8 mouse cellular contexts compared by ENCODE assay signal in the genomic region with DNA sequence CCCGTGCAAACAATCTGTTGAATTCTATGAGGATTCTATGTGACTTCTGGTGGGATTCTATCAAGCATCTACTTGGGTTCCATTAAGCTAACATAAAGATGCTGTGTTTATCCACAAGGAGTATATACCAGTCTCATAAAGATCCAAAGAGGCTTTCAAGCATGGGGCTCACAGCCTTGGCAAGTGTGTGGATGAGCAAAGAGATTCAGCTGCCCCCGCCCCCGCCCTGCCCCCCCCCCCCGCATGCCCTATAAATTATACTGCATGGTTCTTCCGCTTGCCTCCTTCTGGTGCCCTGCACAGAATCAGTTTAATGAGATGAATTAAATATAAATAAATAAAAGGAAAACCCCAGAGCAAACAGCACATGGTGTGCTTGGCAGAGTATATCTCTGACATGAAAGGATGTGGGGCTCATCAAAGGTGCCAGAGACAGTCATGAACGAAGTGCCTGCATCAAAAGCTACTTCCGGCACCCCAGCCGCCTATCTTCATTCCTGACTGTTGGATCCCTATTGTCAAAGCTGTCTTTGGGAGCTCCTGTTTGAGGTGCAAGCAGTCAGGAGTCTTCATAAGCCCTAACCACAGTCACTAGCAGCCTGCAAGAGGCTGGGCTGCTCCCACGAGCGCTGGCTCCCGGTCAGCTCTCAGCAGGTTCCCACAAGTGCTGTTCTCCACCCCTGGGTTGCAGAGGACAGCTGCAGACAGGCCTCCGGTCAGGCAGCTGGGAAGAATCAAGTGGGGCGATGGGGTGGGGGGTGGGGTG. TPM values are rescaled to one million over a fixed set of nuclear protein-coding genes. Genes with fewer than 3 reads are reported as not detected.
DNase-seq lines count a peak whose midpoint lies in the region; ATAC-seq and TF ChIP-seq lines count a peak whose summit lies in the region.

No protein-coding gene starts in this region.

- H3K27me3 ChIP-seq in thymus, adult 2 months (ENCODE audit: control insufficient read depth, insufficient read depth, low read length) = no peaks in the 10 kb centered on the region
- peaks cover 4% of the 10 kb centered on the region for H3K27me3 ChIP-seq in heart, embryonic 16.5 days (ENCODE audit: control insufficient read depth, insufficient read depth, low read length)

- peak; percentile 32; the same call in 1 of the 2 replicates for ATAC-seq in heart, embryonic 16.5 days (replicated peaks; ENCODE audit: extremely low read depth, insufficient read depth, low FRiP score)
- ATAC-seq in inflammation-experienced regulatory T-cells, adult 6 months = no peak

- TF ChIP-seq POLR2A in thymus, adult 2 months (IDR thresholded peaks at IDR 0.05; ENCODE audit: control insufficient read depth, extremely low read depth, insufficient read depth, low read length, poor library complexity) = no peak

- no peak overlapping the region for H3K9ac ChIP-seq in heart, embryonic 16.5 days (ENCODE audit: low read length)

- H3K36me3 ChIP-seq in thymus, adult 2 months (ENCODE audit: control insufficient read depth, insufficient read depth, low read length) = no peaks in the 10 kb centered on the region
- no peaks in the 10 kb centered on the region for H3K36me3 ChIP-seq in heart, embryonic 16.5 days (ENCODE audit: control insufficient read depth, insufficient read depth)

- H3K4me3 ChIP-seq in thymus, adult 2 months (ENCODE audit: control insufficient read depth, insufficient read depth, low read length) = no peak overlapping the region
- H3K4me3 ChIP-seq in heart, embryonic 16.5 days (ENCODE audit: low read length) = no peak overlapping the region

- DNase-seq in adrenal gland, postnatal 25 days = peak; percentile 14
- DNase-seq in adrenal gland, postnatal 14 days = no peak
- DNase-seq in thymus, postnatal 0 days (ENCODE audit: low spot score) = peak; percentile 38
- DNase-seq in thymus, adult 2 months = no peak
- DNase-seq in lung, postnatal 10 days = peak; percentile 73
- peak; percentile 41 for DNase-seq in testis, postnatal 14 days (ENCODE audit: low spot score)

- no peaks in the 10 kb centered on the region for H3K9me3 ChIP-seq in heart, embryonic 16.5 days (replicated peaks; ENCODE audit: control insufficient read depth, low read length)

- H3K27ac ChIP-seq in thymus, adult 2 months (ENCODE audit: control insufficient read depth, insufficient read depth, low read length) = no peak overlapping the region
- no peak overlapping the region for H3K27ac ChIP-seq in heart, embryonic 16.5 days (ENCODE audit: low read length)

- no peaks in the 10 kb centered on the region; the same call in 1 of the 2 replicates for H3K4me1 ChIP-seq in thymus, adult 2 months (replicated peaks; ENCODE audit: control insufficient read depth, insufficient read depth, low read length)
- H3K4me1 ChIP-seq in heart, embryonic 16.5 days (ENCODE audit: control insufficient read depth, insufficient read depth, low read length) = peaks cover 5% of the 10 kb centered on the region

- peak overlapping the region; percentile 13; the same call in 1 of the 2 replicates for H3K4me2 ChIP-seq in heart, embryonic 16.5 days (ENCODE audit: low read depth, low read length)

- 77% methylated on average over 13 of the region's 13 CpGs for WGBS in thymus, adult 2 months
- 31% methylated on average over 13 of the region's 13 CpGs for WGBS in heart, embryonic 16.5 days

- no peak for TF ChIP-seq CTCF in thymus, adult 2 months (IDR thresholded peaks at IDR 0.05; ENCODE audit: borderline replicate concordance, control insufficient read depth, extremely low read depth, insufficient read depth, low read length, poor library complexity)

RNA-seq across cellular contexts. Expression of gene Sdc1, which starts 46.5 kb away (rescaled TPM):
- total RNA-seq in adrenal gland, postnatal 25 days (2021) = 14.1 and 15.8 TPM in 2 replicates
- total RNA-seq in adrenal gland, postnatal 14 days (2021) = 14.9 and 29.0 TPM in 2 replicates
- 16.2 TPM in 2 replicates for polyA plus RNA-seq in thymus, postnatal 0 days (2015; fragmentation: Nextera tagmentation; extraction: Ambion mirVana)
- polyA plus RNA-seq in thymus, adult 2 months (2012; rRNA removed) = 28.3 and 28.9 TPM in 2 replicates
- 35.0 and 41.0 TPM in 2 replicates for polyA plus RNA-seq in heart, embryonic 16.5 days (2015; fragmentation: Nextera tagmentation; extraction: Ambion mirVana)
- polyA plus RNA-seq in inflammation-experienced regulatory T-cells, adult 6 months (2017; shearing (Covaris generic)) = under 1 TPM in 2 of 3 experiments, not detected in 1; 0.30 to 0.74 TPM

Comparison
In these comparisons a context has a peak if more than half of its experiments do, and no peak if none do; other contexts are left out.
1. DNase-seq: peak in adrenal gland, postnatal 25 days (single experiment), thymus, postnatal 0 days (single experiment), lung, postnatal 10 days (single experiment) and testis, postnatal 14 days (single experiment); none in adrenal gland, postnatal 14 days (single experiment) and thymus, adult 2 months (single experiment).